Mouse (Mus musculus): Measurements from ENCODE around the gene Kbtbd4. TPM values are rescaled to one million over a fixed set of nuclear protein-coding genes. Genes with fewer than 3 reads are reported as not detected.

Gene Kbtbd4
- polyA plus RNA-seq, 1 experiment from 2014 or later: 56.7 TPM

GRCm38 (mm10) chr2:90877584-90878259 lies 26.8 kb upstream of the Kbtbd4 start:
- H3K4me3 ChIP-seq (ENCODE audit: low read length): no peak overlapping the region
- no peaks in the 10 kb centered on the region for H3K9me3 ChIP-seq (ENCODE audit: control insufficient read depth, low read length)
- no peaks in the 10 kb centered on the region for H3K36me3 ChIP-seq (ENCODE audit: control insufficient read depth, insufficient read depth, low read length)
- 79% methylated on average over 4 of the region's 5 CpGs for WGBS
- no peak overlapping the region for H3K9ac ChIP-seq (ENCODE audit: low read depth, low read length)
- H3K4me2 ChIP-seq (ENCODE audit: low read length): no peak overlapping the region
- no peak overlapping the region for H3K27ac ChIP-seq (ENCODE audit: low read depth, low read length)
- peaks cover 7% of the 10 kb centered on the region for H3K4me1 ChIP-seq (ENCODE audit: control insufficient read depth, insufficient read depth, low read depth, low read length)
- H3K27me3 ChIP-seq (replicated peaks; ENCODE audit: control insufficient read depth, insufficient read depth, low read length): no peaks in the 10 kb centered on the region
- no peak for ATAC-seq

GRCm38 (mm10) chr2:90879419-90879818 lies 25.1 kb upstream of the Kbtbd4 start:
- Histone ChIP-seq H3K9ac (ENCODE audit: low read depth, low read length) (no peak overlapping the region), H3K36me3 (ENCODE audit: control insufficient read depth, insufficient read depth, low read length) (no peaks in the 10 kb centered on the region), H3K4me1 (ENCODE audit: control insufficient read depth, insufficient read depth, low read depth, low read length) (peaks cover 10% of the 10 kb centered on the region), H3K27me3 (replicated peaks; ENCODE audit: control insufficient read depth, insufficient read depth, low read length) (no peaks in the 10 kb centered on the region), H3K9me3 (ENCODE audit: control insufficient read depth, low read length) (no peaks in the 10 kb centered on the region), H3K4me2 (ENCODE audit: low read length) (no peak overlapping the region), H3K4me3 (ENCODE audit: low read length) (no peak overlapping the region), H3K27ac (ENCODE audit: low read depth, low read length) (no peak overlapping the region)
- ATAC-seq: no peak

- H3K9me3 ChIP-seq (ENCODE audit: control insufficient read depth, low read length): no peaks in the 10 kb centered on the region
Observed at GRCm38 (mm10) chr2:90880144-90880785, 24.3 kb upstream of the Kbtbd4 start.

GRCm38 (mm10) chr2:90881824-90882223 lies 22.7 kb upstream of the Kbtbd4 start:
- Histone ChIP-seq H3K4me1 (ENCODE audit: control insufficient read depth, insufficient read depth, low read depth, low read length) (peaks cover 14% of the 10 kb centered on the region), H3K27me3 (replicated peaks; ENCODE audit: control insufficient read depth, insufficient read depth, low read length) (no peaks in the 10 kb centered on the region), H3K9ac (ENCODE audit: low read depth, low read length) (no peak overlapping the region), H3K4me2 (ENCODE audit: low read length) (no peak overlapping the region), H3K36me3 (ENCODE audit: control insufficient read depth, insufficient read depth, low read length) (no peaks in the 10 kb centered on the region), H3K27ac (ENCODE audit: low read depth, low read length) (no peak overlapping the region), H3K9me3 (ENCODE audit: control insufficient read depth, low read length) (no peaks in the 10 kb centered on the region), H3K4me3 (ENCODE audit: low read length) (no peak overlapping the region)
- no peak for ATAC-seq
- 75% methylated on average over 2 of the region's 2 CpGs for WGBS

More at GRCm38 (mm10) chr2:90880144-90880785, 24.3 kb upstream of the Kbtbd4 start:
- H3K4me1 ChIP-seq (ENCODE audit: control insufficient read depth, insufficient read depth, low read depth, low read length): peaks cover 14% of the 10 kb centered on the region
- H3K36me3 ChIP-seq (ENCODE audit: control insufficient read depth, insufficient read depth, low read length): no peaks in the 10 kb centered on the region
- no peak for ATAC-seq
- 20% methylated on average over 6 of the region's 6 CpGs for WGBS
- no peaks in the 10 kb centered on the region for H3K27me3 ChIP-seq (replicated peaks; ENCODE audit: control insufficient read depth, insufficient read depth, low read length)
- H3K4me2 ChIP-seq (ENCODE audit: low read length): no peak overlapping the region
- no peak overlapping the region for H3K27ac ChIP-seq (ENCODE audit: low read depth, low read length)
- H3K4me3 ChIP-seq (ENCODE audit: low read length): no peak overlapping the region
- H3K9ac ChIP-seq (ENCODE audit: low read depth, low read length): no peak overlapping the region

- Histone ChIP-seq H3K9ac (ENCODE audit: low read depth, low read length) (peak within 1 kb of the TSS; percentile 71), H3K4me1 (ENCODE audit: control insufficient read depth, insufficient read depth, low read depth, low read length) (peaks cover 28% of the 10 kb centered on the region), H3K36me3 (ENCODE audit: control insufficient read depth, insufficient read depth, low read length) (no peaks in the 10 kb centered on the region), H3K27me3 (replicated peaks; ENCODE audit: control insufficient read depth, insufficient read depth, low read length) (0 out of 2 replicates have a peak, but pooled peaks cover 2% of the 10 kb centered on the region), H3K9me3 (ENCODE audit: control insufficient read depth, low read length) (no peaks in the 10 kb centered on the region), H3K4me3 (ENCODE audit: low read length) (peak within 1 kb of the TSS; percentile 49), H3K27ac (ENCODE audit: low read depth, low read length) (peak within 1 kb of the TSS; percentile 85), H3K4me2 (ENCODE audit: low read length) (peak within 1 kb of the TSS; percentile 54)
- WGBS: under 1% methylated on average over 45 of the region's 45 CpGs
- ATAC-seq: peak; percentile 83
Observed at GRCm38 (mm10) chr2:90885218-90886041, 19.1 kb upstream of the Kbtbd4 start, which contains the start of gene C1qtnf4. TSS of gene C1qtnf4 (plus strand) at chr2:90885860.

- Histone ChIP-seq H3K27ac (ENCODE audit: low read depth, low read length) (peak overlapping the region; percentile 85), H3K9me3 (ENCODE audit: control insufficient read depth, low read length) (no peaks in the 10 kb centered on the region), H3K9ac (ENCODE audit: low read depth, low read length) (peak overlapping the region; percentile 71), H3K4me3 (ENCODE audit: low read length) (peak overlapping the region; percentile 49), H3K4me1 (ENCODE audit: control insufficient read depth, insufficient read depth, low read depth, low read length) (peaks cover 31% of the 10 kb centered on the region), H3K36me3 (ENCODE audit: control insufficient read depth, insufficient read depth, low read length) (no peaks in the 10 kb centered on the region), H3K27me3 (replicated peaks; ENCODE audit: control insufficient read depth, insufficient read depth, low read length) (0 out of 2 replicates have a peak, but pooled peaks cover 2% of the 10 kb centered on the region), H3K4me2 (ENCODE audit: low read length) (peak overlapping the region; percentile 54)
- whole genome bisulfite sequencing: 17% methylated on average over 6 of the region's 6 CpGs
- no peak for ATAC-seq
Observed at GRCm38 (mm10) chr2:90886436-90886835, 18.1 kb upstream of the Kbtbd4 start.

GRCm38 (mm10) chr2:90887627-90888026 lies 16.9 kb upstream of the Kbtbd4 start:
- 65% methylated on average over 5 of the region's 5 CpGs for WGBS
- Histone ChIP-seq H3K27ac (ENCODE audit: low read depth, low read length) (no peak overlapping the region), H3K4me1 (ENCODE audit: control insufficient read depth, insufficient read depth, low read depth, low read length) (peaks cover 31% of the 10 kb centered on the region)

GRCm38 (mm10) chr2:90889550-90890548 lies 14.7 kb upstream of the Kbtbd4 start:
- H3K27me3 ChIP-seq (replicated peaks; ENCODE audit: control insufficient read depth, insufficient read depth, low read length): 0 out of 2 replicates have a peak, but pooled peaks cover 2% of the 10 kb centered on the region
- peak overlapping the region; percentile 42 for H3K4me3 ChIP-seq (ENCODE audit: low read length)
- no peaks in the 10 kb centered on the region for H3K36me3 ChIP-seq (ENCODE audit: control insufficient read depth, insufficient read depth, low read length)
- peak overlapping the region; percentile 61 for H3K9ac ChIP-seq (ENCODE audit: low read depth, low read length)
- H3K27ac ChIP-seq (ENCODE audit: low read depth, low read length): peak overlapping the region; percentile 46
- 4% methylated on average over 121 of the region's 133 CpGs for WGBS
- peaks cover 24% of the 10 kb centered on the region for H3K4me1 ChIP-seq (ENCODE audit: control insufficient read depth, insufficient read depth, low read depth, low read length)
- no peaks in the 10 kb centered on the region for H3K9me3 ChIP-seq (ENCODE audit: control insufficient read depth, low read length)
- peak overlapping the region; percentile 62 for H3K4me2 ChIP-seq (ENCODE audit: low read length)
- peak; percentile 57 for ATAC-seq

More at GRCm38 (mm10) chr2:90887627-90888026, 16.9 kb upstream of the Kbtbd4 start:
- no peaks in the 10 kb centered on the region for H3K9me3 ChIP-seq (ENCODE audit: control insufficient read depth, low read length)
- H3K4me2 ChIP-seq (ENCODE audit: low read length): peak overlapping the region; percentile 54
- no peaks in the 10 kb centered on the region for H3K36me3 ChIP-seq (ENCODE audit: control insufficient read depth, insufficient read depth, low read length)
- 0 out of 2 replicates have a peak, but pooled peaks cover 2% of the 10 kb centered on the region for H3K27me3 ChIP-seq (replicated peaks; ENCODE audit: control insufficient read depth, insufficient read depth, low read length)
- no peak for ATAC-seq
- peak overlapping the region; percentile 49 for H3K4me3 ChIP-seq (ENCODE audit: low read length)
- peak overlapping the region; percentile 71 for H3K9ac ChIP-seq (ENCODE audit: low read depth, low read length)

All from hindbrain, embryonic 16.5 days (tissue).